Mouse (Mus musculus) gastrocnemius, postnatal 25 days (tissue): ENCODE results near the gene Bahd1. TPM values are rescaled to one million over a fixed set of nuclear protein-coding genes. Genes with fewer than 3 reads are reported as not detected.

ENCODE experiments used
- DNase-seq: peaks from one replicate; pipeline ENCODE4 v3.0.0; 2022
- total RNA-seq, 2 experiments: library from RNA; stranded (reverse); gene quantifications; 1 replicate in 1 of 2; 2 replicates in 1 of 2; pipeline ENCODE4 v1.2.3; 2021

Gene Bahd1
- total RNA-seq, 2 experiments from 2014 or later, result 4.2 TPM

GRCm38 (mm10) chr2:118898771-118899170 lies 1.4 kb upstream of the Bahd1 start:
- DNase-seq, result no peak

- DNase-seq, result no peak
These were observed 871 bp upstream of the Bahd1 start for GRCm38 (mm10) chr2:118899306-118899705.

- DNase-seq, result no peak
These were observed 606 bp downstream of the Bahd1 start for GRCm38 (mm10) chr2:118900826-118901140.

- peak; percentile 99 for DNase-seq
These were observed 1.2 kb downstream of the Bahd1 start for GRCm38 (mm10) chr2:118901175-118902031.

GRCm38 (mm10) chr2:118902051-118903025 lies 2.2 kb downstream of the Bahd1 start:
- peak; percentile 52 for DNase-seq

- no peak for DNase-seq
These were observed 3.2 kb downstream of the Bahd1 start for GRCm38 (mm10) chr2:118903333-118903741.

GRCm38 (mm10) chr2:118905433-118906117 lies 5.4 kb downstream of the Bahd1 start:
- no peak for DNase-seq

GRCm38 (mm10) chr2:118906118-118906492 lies 5.9 kb downstream of the Bahd1 start:
- no peak for DNase-seq

GRCm38 (mm10) chr2:118907781-118908180 lies 7.6 kb downstream of the Bahd1 start:
- no peak for DNase-seq

GRCm38 (mm10) chr2:118909151-118909550 lies 9.0 kb downstream of the Bahd1 start:
- DNase-seq, result no peak

- no peak for DNase-seq
These were observed 10.6 kb downstream of the Bahd1 start for GRCm38 (mm10) chr2:118910605-118911278.

GRCm38 (mm10) chr2:118912706-118913105 lies 12.5 kb downstream of the Bahd1 start:
- DNase-seq, result no peak

- DNase-seq, result peak; percentile 41
These were observed 13.5 kb downstream of the Bahd1 start for GRCm38 (mm10) chr2:118913551-118914276.

- no peak for DNase-seq
These were observed 14.5 kb downstream of the Bahd1 start for GRCm38 (mm10) chr2:118914685-118915084.

- no peak for DNase-seq
These were observed 16.3 kb downstream of the Bahd1 start for GRCm38 (mm10) chr2:118916436-118916835.

GRCm38 (mm10) chr2:118918543-118918942 lies 18.4 kb downstream of the Bahd1 start:
- DNase-seq, result no peak

GRCm38 (mm10) chr2:118920428-118920827 lies 20.3 kb downstream of the Bahd1 start:
- peak; percentile 52 for DNase-seq

GRCm38 (mm10) chr2:118925952-118926351 lies 25.8 kb downstream of the Bahd1 start:
- no peak for DNase-seq

- DNase-seq, result peak; percentile 85
These were observed 26.3 kb downstream of the Bahd1 start, which contains the start of gene Chst14 for GRCm38 (mm10) chr2:118926361-118926997. Gene Chst14 (plus strand): TSS chr2:118926496.

GRCm38 (mm10) chr2:118926998-118927739 lies 27.0 kb downstream of the Bahd1 start:
- DNase-seq, result no peak
